Mouse (Mus musculus): ENCODE measurements around the gene Rhbdd1. TPM values are rescaled to one million over a fixed set of nuclear protein-coding genes. Genes with fewer than 3 reads are reported as not detected.

Rhbdd1 gene
- 22.5 TPM for polyA plus RNA-seq (2014; fragmentation: Illumina TruSeq; extraction: RNeasy Lipid Tissue Mini Kit (QIAGEN cat#74804); ENCODE audit: low read depth, low replicate concordance)

GRCm38 (mm10) chr1:82316111-82316745, at the start of gene Rhbdd1:
Rhbdd1 (plus strand) TSS chr1:82316452.

GRCm38 (mm10) chr1:82291151-82291797, 25.0 kb upstream of the Rhbdd1 start, which contains the start of gene Irs1:
Irs1 (minus strand) TSS chr1:82291416.

Other genes starting within 250 kb of the Rhbdd1 start
- gene Gm9747, start 83.3 kb upstream of the Rhbdd1 start, polyA plus RNA-seq (2014; fragmentation: Illumina TruSeq; extraction: RNeasy Lipid Tissue Mini Kit (QIAGEN cat#74804); ENCODE audit: low read depth, low replicate concordance): not detected
- 0.81 TPM for gene Irs1, start 25.0 kb upstream of the Rhbdd1 start, polyA plus RNA-seq (2014; fragmentation: Illumina TruSeq; extraction: RNeasy Lipid Tissue Mini Kit (QIAGEN cat#74804); ENCODE audit: low read depth, low replicate concordance)